Mouse (Mus musculus) C2C12 (cell line): ENCODE results near the gene Gemin5.

Experiments
- CTCF ChIP-seq: IDR thresholded peaks from one replicate; pipeline ENCODE4 v1.5.1; 2011; ENCODE audit not compliant: control insufficient read depth, insufficient read depth, insufficient read length
- FOSL1 ChIP-seq: IDR thresholded peaks from one replicate; pipeline ENCODE4 v1.8.0; 2011; ENCODE audit warnings: mild to moderate bottlenecking, low read length; ENCODE audit not compliant: poor library complexity, insufficient read depth, severe bottlenecking
- MAX ChIP-seq: IDR thresholded peaks from one replicate; pipeline ENCODE4 v1.6.1; 2011; ENCODE audit warnings: mild to moderate bottlenecking, control low read depth
- MYOG ChIP-seq: IDR thresholded peaks from one replicate; pipeline ENCODE4 v1.6.1; 2011; ENCODE audit not compliant: control insufficient read depth, insufficient read length; ENCODE audit errors: extremely low read depth
- USF1 ChIP-seq: IDR thresholded peaks from one replicate; pipeline ENCODE4 v1.6.1; 2011; ENCODE audit warnings: low read depth, mild to moderate bottlenecking, control low read depth, moderate library complexity

GRCm38 (mm10) chr11:58216823-58217222 is 48.5 kb upstream of the Gemin5 start:
- no peak for TF ChIP-seq USF1
- no peak for TF ChIP-seq CTCF
- no peak for TF ChIP-seq MYOG
- TF ChIP-seq FOSL1, result no peak
- no peak for TF ChIP-seq MAX
